Mouse (Mus musculus) intestine, postnatal 0 days (tissue): ENCODE measurements at regions not wholly inside any gene's neighbourhood (a gene's known extent, or its start where the extent isn't known, plus 50 kb on each side); places are given as distances from the start of the nearest gene placed in this dataset.

Experiments used
- ATAC-seq: fragments of 200-750 bp; cut with Nextera tagmentation; 2 replicates; pipeline ENCODE4 v1.8.0; 2017; ENCODE audit warnings: mild to moderate bottlenecking, moderate TSS enrichment, moderate library complexity
- H3K27ac ChIP-seq: fragments of 300-500 bp; sonication (generic); 2 replicates; pipeline ENCODE4 v1.5.1; 2014; ENCODE audit warnings: mild to moderate bottlenecking, low read depth, low read length, moderate library complexity
- H3K27me3 ChIP-seq: fragments of 300-500 bp; sonication (generic); replicated peaks from 2 replicates; pipeline ENCODE4 v1.6.1; 2014; ENCODE audit warnings: low read length, mixed read lengths; ENCODE audit not compliant: control insufficient read depth, insufficient read depth
- H3K36me3 ChIP-seq: fragments of 300-500 bp; sonication (generic); 2 replicates; pipeline ENCODE4 v1.6.1; 2014; ENCODE audit warnings: mild to moderate bottlenecking, moderate library complexity; ENCODE audit not compliant: control insufficient read depth, insufficient read depth
- H3K4me1 ChIP-seq: fragments of 300-500 bp; sonication (generic); replicated peaks from 2 replicates; pipeline ENCODE4 v1.6.1; 2014; ENCODE audit warnings: antibody characterized with exemption, low read length, mixed read lengths; ENCODE audit not compliant: control insufficient read depth, insufficient read depth
- H3K4me2 ChIP-seq: fragments of 300-500 bp; sonication (generic); replicated peaks from 2 replicates; pipeline ENCODE4 v1.6.1; 2014; ENCODE audit warnings: low read depth, mild to moderate bottlenecking, moderate library complexity
- H3K4me3 ChIP-seq: fragments of 300-500 bp; sonication (generic); 2 replicates; pipeline ENCODE4 v1.5.1; 2014; ENCODE audit warnings: low read depth, low read length
- H3K9ac ChIP-seq: fragments of 300-500 bp; sonication (generic); 2 replicates; pipeline ENCODE4 v1.6.1; 2014; ENCODE audit warnings: mild to moderate bottlenecking, low read depth, low read length
- H3K9me3 ChIP-seq: fragments of 300-500 bp; sonication (generic); 2 replicates; pipeline ENCODE4 v1.6.1; 2016; ENCODE audit warnings: mixed run types; ENCODE audit not compliant: control insufficient read depth
- CTCF ChIP-seq: sonication (generic); IDR thresholded peaks from 2 replicates; pipeline ENCODE4 v1.5.1; 2016; ENCODE audit warnings: low read depth, mild to moderate bottlenecking, control low read depth, antibody characterized with exemption, moderate library complexity
- WGBS: fragments of 180-500 bp; shearing (Covaris S2); extraction: QIAGEN DNeasy Blood & Tissue Kit; methylation state at CpG from one replicate; pipeline ENCODE4 v1.1.7; 2014; 5-methylcytosine and 5-hydroxymethylcytosine counted together

DNA sequence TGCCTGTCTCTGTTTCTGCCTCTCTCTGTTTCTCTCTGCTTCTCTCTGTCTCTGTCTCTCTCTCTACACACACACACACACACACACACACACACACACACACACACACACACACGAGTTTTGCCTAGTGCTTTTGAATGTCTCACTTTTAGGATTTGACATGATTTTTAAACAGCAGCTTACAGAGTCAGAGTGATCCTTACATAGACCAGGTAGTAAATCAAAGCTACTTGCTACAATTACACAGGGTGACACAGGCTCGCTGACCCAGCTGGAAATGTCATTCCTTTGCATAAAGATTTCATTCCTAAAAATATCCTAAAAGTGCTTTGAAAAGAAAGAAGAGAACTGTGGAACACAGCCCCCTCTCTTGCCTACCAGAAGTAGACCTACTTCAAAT lies 84.5 kb upstream of the Grik1 start:
- TF ChIP-seq CTCF: no peak
- WGBS: 32% methylated on average over 2 of the region's 2 CpGs
- ATAC-seq: no peak

DNA sequence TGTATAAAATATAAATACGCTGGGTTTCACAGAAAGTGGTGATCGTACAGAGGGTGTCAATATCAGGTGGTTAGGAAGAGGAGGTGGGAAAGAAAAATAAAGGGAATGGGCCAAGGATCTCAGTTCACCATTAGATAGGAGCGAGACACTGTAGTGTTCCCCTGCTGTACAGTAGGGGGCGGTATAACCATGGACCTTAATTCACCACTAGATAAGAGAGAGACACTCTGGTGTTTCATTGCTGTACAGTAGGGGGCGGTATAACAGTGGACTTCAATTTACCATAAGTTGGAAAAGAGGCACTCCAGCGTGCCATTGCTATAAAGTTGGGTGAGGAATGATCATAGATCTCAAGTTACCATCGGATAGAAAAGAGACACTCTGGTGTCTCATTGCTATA lies 82.0 kb upstream of the Grik1 start:
- 38% methylated on average over 7 of the region's 7 CpGs for WGBS
- H3K27ac ChIP-seq: no peak overlapping the region
- no peaks in the 10 kb centered on the region for H3K27me3 ChIP-seq

More for the DNA sequence above, 84.5 kb upstream of the Grik1 start:
- no peaks in the 10 kb centered on the region for H3K27me3 ChIP-seq
- no peak overlapping the region for H3K9ac ChIP-seq
- H3K27ac ChIP-seq: no peak overlapping the region
- H3K4me3 ChIP-seq: no peak overlapping the region
- no peaks in the 10 kb centered on the region for H3K36me3 ChIP-seq
- no peaks in the 10 kb centered on the region for H3K9me3 ChIP-seq
- no peak overlapping the region for H3K4me2 ChIP-seq
- no peaks in the 10 kb centered on the region for H3K4me1 ChIP-seq

DNA sequence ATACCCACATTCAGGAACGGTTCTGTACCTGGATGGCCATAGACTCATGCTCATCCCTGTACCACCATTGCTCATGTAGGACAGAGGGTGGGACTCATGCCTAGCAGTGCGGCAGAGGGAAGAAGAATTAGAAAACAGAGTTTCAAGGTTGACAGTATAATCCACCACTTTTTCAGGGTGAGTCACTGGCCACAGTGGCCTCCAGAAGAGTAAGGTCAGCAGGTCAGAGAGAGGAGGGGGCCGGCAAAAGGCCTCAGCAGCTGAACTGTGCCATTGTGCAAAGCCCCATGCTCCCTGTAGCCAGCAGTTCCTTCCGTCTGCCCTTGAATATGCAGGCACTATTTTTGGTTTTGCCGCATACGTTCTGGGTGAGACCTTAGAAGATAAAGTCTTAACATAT lies 78.1 kb upstream of the Grik1 start:
- TF ChIP-seq CTCF: no peak
- H3K4me3 ChIP-seq: no peak overlapping the region
- no peak for ATAC-seq
- no peak overlapping the region for H3K9ac ChIP-seq
- no peak overlapping the region for H3K4me2 ChIP-seq
- no peaks in the 10 kb centered on the region for H3K27me3 ChIP-seq
- 73% methylated on average over 6 of the region's 6 CpGs for WGBS
- H3K27ac ChIP-seq: no peak overlapping the region
- no peaks in the 10 kb centered on the region for H3K4me1 ChIP-seq
- no peaks in the 10 kb centered on the region for H3K36me3 ChIP-seq
- no peaks in the 10 kb centered on the region for H3K9me3 ChIP-seq

More for the DNA sequence above, 82.0 kb upstream of the Grik1 start:
- Histone ChIP-seq H3K4me1 (no peaks in the 10 kb centered on the region), H3K4me3 (no peak overlapping the region), H3K9ac (no peak overlapping the region), H3K36me3 (no peaks in the 10 kb centered on the region), H3K9me3 (no peaks in the 10 kb centered on the region), H3K4me2 (no peak overlapping the region)
- peak; percentile 78 for ATAC-seq
- peak; percentile 98 for TF ChIP-seq CTCF

DNA sequence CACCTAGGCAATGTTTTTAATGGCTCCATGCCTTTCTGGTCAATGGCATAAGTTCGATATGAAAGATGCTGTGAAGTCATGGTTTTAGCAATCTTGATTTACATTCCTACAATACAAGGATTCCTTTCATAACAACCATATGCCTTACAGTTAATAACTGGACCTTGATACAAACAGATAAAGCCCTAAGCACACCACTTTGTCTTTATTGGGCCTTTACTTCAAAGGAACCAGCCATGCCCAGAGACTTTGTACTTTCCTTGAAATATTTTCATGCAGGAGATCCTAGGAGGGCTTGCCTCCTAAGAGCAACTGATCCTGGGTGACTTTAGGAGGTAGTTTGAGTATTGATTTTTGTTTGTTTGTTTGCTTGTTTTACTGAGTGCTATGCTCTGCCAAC lies 77.1 kb upstream of the Grik1 start:
- no peaks in the 10 kb centered on the region for H3K9me3 ChIP-seq
- WGBS: 46% methylated on average over 1 of the region's 1 CpGs
- H3K4me2 ChIP-seq: no peak overlapping the region
- H3K9ac ChIP-seq: no peak overlapping the region
- H3K27me3 ChIP-seq: no peaks in the 10 kb centered on the region
- H3K36me3 ChIP-seq: no peaks in the 10 kb centered on the region
- H3K27ac ChIP-seq: no peak overlapping the region
- ATAC-seq: peak; percentile 82
- no peak overlapping the region for H3K4me3 ChIP-seq
- H3K4me1 ChIP-seq: no peaks in the 10 kb centered on the region
- no peak for TF ChIP-seq CTCF

DNA sequence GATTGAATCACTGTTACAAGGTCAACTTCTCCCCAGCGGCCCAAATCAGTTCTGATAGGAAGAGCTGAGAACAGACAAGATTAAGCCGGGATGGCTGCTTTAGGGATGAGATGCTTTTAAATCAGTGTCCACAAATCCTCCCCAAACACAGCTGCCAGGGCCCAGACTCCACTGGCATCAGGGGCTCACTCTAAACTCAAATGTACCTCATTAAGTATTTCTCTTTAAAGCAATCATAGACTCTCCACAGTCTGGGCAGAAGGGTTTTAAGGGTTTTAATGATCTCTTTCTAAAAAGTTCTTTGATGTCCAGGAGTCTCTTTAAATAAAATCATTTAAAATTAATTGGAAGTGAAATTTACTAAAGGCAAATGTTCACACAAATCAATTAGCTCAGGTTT lies 70.0 kb upstream of the Grik1 start:
- no peak overlapping the region for H3K4me2 ChIP-seq
- no peak overlapping the region for H3K27ac ChIP-seq
- H3K9ac ChIP-seq: no peak overlapping the region
- H3K36me3 ChIP-seq: no peaks in the 10 kb centered on the region
- H3K4me3 ChIP-seq: no peak overlapping the region
- WGBS: 48% methylated on average over 2 of the region's 2 CpGs
- ATAC-seq: no peak
- H3K27me3 ChIP-seq: no peaks in the 10 kb centered on the region
- no peaks in the 10 kb centered on the region for H3K4me1 ChIP-seq
- TF ChIP-seq CTCF: no peak
- no peaks in the 10 kb centered on the region for H3K9me3 ChIP-seq
